Mouse (Mus musculus): ENCODE measurements around the gene Cacfd1.

Gene Cacfd1

DNA sequence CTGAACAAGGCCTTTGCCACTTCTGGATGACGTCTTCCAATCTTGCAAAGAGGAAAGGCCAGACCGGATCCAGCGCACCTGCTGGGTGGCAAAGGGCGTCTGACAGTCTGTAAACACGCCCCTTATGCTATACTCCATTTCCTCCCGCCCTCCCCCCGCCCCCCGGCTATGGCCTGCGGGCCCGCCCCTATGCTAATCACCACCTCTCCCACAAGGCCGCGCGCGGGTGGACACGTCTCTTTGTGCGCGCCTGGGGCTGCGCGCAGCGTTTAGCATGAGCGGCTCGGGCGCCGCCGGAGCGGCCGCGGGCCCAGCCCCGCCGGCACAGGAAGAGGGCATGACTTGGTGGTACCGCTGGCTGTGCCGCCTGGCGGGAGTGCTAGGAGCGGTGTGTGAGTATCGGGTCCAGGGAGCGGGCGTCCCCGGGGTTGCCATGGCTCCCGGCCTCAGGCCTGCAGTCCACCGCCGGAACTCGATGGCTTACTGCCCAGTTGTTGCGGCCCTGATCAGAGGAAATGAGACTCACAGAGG, at the start of gene Cacfd1:
Cacfd1 (plus strand) TSS at position 213 of the 531 bp plus-strand sequence.
- peak; percentile 78 to 87 for DNase-seq (ENCODE audit: low spot score in 2 of 2)

DNA sequence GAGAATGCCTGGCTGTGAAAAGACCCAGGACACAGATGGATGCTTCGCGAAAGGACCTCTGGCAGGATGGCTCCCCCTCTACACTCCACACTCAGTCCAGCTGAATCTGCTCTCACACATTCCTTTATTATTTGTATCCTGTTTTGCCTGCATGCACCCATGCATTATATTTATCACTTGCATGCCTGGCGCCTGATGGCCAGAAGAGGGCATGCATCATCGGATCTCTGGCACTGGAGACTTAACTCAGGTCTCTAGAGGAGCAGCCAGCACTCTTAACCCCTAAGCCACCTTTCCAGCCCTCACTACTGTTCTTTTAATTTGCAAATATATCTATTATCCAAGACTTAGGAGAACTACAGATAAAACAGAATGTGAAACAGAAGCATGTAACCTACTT, 49.0 kb upstream of the Cacfd1 start:
- no peak for DNase-seq (ENCODE audit: low spot score in 2 of 2)

DNA sequence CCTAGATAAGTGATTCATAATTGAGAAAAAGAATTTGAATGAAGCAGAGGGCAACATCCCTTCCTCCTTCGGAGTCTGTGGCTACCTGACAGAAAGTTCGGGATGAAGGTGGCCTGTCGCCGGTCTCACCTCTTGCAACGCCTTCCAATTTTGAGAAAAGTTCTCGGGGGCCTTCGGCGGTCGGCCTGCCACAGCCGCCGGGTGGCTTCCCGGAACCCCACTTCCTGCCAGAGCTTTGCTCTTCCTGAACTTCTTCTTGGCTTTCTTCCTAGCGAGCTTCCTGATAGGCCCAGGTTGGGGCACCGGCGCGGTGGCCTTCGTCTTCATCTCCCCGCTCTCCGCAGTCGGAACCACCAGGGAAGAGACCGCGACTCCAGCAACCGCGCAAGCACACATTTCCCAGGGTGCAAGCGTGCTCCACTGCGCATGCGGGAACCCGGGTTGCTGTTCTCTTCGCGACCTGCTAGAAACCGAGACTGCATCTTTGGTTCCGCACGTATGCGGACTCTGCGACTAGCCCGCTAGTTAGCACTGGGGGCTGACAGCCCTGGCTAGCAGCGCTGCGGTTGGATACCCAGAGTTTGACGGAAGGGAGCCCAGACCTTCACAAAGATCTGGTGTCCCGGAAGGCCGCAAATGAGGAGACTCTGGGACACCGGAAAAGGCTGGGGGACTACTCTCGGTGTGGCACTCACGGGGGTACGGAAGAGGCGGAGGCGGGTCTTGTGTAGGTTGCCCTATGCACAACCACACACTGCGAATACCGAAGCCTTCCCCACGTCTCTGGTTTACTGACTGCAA, 45.6 kb upstream of the Cacfd1 start, which contains the start of gene Rexo4:
Rexo4 (minus strand) TSS at position 464 of the 801 bp plus-strand sequence.
- DNase-seq (ENCODE audit: low spot score in 2 of 2), result peak; percentile 84 to 88

DNA sequence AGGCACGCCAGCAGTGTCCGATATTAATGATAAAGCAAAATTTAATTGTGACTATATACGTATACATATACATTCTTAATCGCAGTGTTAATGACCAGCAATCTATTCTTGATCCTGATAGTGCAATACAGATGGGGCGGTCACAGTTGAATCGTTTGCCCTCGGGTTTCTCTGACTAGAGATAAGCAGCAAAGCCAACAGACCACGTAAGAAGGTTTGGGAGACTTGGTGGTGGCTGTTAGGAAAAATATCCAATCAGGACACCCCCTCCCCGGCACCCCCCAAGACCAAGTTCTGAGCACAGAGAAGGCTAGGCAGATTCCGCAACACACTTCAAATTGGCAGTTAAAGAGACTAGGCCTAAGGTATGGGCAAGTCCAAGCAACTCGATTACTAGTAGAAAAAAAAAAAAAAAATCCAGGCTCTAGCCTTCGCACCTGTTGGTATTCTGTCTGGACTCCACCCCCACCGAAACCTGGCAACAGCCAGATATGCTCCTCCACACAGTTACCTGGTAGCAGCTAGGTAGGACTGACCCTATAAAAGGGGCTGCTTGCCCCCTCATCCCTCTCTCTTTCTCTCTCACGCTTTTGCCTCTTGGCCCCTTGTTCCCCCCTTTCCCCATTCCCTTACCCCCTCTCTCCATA, 44.9 kb upstream of the Cacfd1 start:
- no peak for DNase-seq (ENCODE audit: low spot score in 2 of 2)

DNA sequence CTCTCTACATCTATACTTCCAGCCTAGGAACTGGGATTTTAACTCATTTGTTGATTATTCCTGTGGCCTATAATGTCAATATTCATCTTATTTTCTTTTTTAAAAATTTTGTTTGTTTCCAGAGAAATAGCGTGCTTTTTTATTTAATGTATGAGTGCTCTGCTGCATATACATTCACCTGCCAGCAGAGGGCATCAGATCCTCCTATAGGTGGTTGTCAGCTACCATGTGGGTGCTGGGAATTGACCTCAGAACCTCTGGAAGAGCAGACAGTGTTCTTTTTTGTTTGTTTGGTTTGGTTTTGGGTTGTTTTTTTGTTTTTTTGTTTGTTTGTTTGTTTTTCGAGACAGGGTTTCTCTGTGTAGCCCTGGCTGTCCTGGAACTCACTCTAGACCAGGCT, 42.5 kb upstream of the Cacfd1 start:
- no peak for DNase-seq (ENCODE audit: low spot score in 2 of 2)

DNA sequence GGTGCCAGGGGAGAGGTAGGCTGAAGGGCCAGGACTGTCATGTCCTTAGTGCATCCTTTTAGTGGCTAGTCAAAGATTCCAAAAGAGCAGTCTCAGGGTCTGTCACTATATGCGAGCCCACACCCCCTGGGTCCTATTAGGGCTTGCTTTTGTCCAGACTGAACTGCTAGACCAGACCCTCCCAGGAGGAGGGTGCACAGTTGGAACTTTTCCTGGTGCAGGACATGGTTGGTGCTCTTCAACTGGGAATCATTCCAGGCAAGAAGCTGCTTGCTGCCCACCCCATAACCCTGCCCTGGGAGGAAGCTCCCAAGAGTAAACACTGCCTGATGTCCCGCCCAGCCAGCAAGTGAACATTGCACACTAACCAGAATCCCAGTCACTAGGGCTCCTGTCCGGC, 36.6 kb upstream of the Cacfd1 start, which contains the start of gene Adamts13:
Adamts13 (plus strand) TSS at position 301 of the 400 bp plus-strand sequence.
- DNase-seq (ENCODE audit: low spot score in 2 of 2), result no peak

DNA sequence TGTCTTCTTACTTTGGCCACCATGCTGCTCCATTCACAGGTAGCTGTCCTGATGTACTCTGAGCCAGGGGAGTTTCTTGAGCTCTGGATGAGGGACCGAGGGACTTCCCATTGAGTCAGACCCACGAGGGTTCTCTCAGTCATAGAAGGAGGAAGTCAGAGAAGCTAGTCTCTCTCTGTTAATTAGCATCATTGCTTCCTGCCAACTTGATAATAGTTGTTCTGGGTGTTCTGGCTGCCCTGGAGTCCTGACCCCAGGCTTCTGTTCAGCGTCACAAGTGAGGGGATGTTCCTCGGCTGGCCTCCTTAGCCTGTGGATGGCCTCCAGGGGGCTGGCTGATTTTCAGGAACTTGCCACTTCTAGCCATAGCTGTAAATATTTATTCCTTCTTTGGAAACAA, 35.8 kb upstream of the Cacfd1 start:
- no peak for DNase-seq (ENCODE audit: low spot score in 2 of 2)

DNA sequence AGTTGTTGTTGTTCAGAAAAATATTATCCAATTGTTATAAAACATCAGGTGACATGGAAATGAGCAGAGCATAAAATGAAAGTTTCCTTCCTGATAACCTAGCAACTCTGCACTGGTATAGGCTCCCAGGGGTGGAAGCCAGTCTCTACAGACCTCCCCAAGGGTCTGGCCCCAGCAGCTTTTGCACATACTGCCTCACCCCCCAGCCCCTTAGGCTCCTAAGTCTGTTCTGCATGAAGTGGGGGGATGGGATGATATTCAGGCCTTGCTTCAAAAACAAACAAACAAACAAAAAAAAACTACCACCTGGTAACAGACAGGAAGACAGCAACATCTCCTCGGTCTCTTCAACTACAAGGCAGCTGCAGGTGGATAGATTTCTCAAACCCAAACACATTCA, 29.4 kb upstream of the Cacfd1 start:
- no peak for DNase-seq (ENCODE audit: low spot score in 2 of 2)

DNA sequence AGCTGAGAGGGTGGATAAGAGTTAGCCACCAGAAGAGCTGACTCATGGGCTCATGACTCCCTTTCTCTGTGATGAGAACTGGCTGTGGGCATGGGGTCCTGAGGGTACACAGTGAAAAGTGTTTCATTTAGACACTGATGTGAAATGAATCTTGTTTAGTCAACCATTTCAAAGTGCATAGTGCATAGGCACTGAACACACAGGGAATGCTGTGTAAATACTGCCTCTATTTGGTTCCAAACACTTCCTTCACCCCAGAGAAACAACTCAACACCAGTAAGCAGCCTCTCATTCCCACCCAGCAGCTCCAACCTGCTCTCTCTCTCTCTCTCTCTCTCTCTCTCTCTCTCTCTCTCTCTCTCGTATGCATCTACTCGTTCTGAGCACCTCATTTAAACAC, 25.5 kb upstream of the Cacfd1 start:
- DNase-seq (ENCODE audit: low spot score in 2 of 2), result no peak

DNA sequence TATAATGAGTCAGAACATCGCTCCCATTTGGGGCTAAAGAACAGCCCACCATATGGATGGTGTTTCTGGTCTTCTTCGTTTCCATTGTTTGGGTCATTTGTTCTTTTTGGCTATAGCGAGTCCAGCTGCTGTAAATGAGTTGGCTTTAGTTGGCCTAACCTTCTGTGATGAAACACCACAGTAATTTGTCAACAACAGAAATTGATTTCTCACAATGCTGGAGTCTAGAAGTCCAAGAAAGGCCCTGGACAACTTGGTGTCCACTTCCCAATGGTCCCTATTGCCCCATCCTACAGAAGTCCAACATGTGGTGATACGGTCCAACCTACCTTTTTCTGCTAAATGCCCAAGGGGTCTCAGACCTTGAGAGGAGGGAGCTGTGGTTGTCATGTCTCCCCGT, 25.1 kb upstream of the Cacfd1 start:
- no peak for DNase-seq (ENCODE audit: low spot score in 2 of 2)

DNA sequence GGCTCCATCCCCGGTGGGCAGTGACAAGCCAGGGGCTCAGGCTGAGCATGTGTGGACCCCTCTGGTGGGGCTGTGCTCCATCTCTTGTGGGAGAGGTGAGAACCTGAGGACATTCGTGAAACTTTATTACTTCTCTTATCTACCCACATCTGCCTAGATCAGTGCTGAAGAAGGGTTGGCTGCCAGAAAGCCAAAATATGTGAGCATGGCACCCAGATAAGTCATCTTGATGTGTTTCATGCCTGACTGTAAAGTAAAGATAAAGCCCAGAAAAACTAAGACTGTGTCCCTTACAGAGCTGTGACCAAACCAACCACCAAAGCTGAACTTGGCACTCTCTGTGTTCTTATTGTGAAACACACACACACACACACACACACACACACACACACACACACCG, 15.8 kb upstream of the Cacfd1 start:
- no peak for DNase-seq (ENCODE audit: low spot score in 2 of 2)

DNA sequence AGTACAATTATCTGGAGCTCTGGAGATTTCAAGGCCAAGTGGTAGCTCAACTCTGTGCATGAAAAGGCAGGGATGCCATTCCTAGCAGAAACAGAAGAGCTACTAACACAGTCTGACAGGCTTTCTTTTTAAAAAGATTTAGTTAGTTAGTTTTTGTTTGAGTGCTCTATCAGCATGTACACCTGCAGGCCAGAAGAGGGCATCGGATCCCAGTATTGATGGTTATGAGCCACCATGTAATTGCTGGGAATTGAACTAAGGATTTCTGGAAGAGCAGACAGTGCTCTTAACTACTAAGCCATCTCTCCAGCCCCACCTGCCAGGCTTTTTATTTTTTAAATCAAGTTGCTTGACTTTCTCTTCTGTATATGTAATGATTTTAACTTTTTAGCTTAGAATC, 12.2 kb upstream of the Cacfd1 start:
- DNase-seq (ENCODE audit: low spot score in 2 of 2), result no peak

DNA sequence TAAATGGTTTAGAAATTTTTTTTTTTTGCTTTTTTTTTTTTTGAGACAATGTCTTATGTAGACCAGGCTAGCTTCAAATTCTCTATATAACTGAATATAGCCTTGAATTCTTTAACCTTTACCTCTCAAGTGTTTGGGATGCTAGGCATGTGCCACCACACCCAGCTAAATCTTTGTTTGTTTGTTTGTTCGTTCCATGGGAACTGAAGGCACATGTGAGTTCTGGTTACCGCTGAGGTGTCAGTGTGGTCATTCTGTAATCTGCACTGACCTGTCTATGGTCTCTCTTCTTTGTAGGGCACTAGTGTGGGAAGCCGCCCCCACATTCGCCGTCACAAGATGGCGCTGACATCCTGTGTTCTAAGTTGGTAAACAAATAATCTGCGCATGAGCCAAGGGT, 11.7 kb upstream of the Cacfd1 start:
- no peak for DNase-seq (ENCODE audit: low spot score in 2 of 2)

DNA sequence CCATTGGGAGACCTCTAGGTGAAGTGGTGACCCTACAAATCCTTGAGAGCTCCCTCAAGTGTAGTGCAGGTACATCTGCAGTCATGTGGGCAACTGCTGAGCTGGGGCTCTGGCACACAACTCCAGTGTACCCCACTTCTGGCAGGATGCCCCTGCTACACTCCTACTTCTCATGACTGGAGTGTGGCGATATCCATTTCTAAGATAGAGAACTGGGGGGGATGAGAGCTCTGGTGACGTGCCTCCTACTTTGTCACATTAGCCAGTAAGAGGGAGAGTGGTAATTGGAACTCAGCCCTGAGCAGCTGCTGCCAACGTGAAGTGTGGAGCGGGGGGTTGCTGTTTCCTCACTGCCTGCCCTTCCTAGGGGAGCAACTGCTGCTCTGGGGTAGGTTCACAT, 3.5 kb upstream of the Cacfd1 start:
- no peak for DNase-seq (ENCODE audit: low spot score in 2 of 2)

DNA sequence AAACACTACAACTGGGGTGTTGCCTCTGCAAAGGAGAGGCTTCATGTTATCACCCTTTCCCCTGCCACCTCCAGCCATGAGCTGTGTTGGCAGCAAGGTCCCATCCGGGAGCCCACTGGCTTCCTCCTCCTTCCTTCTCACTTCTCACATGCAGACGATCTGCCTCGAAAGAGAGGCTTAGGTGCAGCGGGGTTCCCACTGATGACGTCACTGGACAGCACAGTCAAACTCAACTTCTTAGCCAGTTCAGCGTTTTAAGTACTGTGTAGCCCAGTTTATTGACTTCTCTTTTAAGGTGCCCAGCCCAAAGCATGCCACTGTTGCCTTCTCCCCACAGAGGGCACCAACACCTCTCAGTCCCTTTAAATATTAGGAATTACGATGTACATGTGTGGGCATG, 2.0 kb upstream of the Cacfd1 start:
- no peak for DNase-seq (ENCODE audit: low spot score in 2 of 2)

DNA sequence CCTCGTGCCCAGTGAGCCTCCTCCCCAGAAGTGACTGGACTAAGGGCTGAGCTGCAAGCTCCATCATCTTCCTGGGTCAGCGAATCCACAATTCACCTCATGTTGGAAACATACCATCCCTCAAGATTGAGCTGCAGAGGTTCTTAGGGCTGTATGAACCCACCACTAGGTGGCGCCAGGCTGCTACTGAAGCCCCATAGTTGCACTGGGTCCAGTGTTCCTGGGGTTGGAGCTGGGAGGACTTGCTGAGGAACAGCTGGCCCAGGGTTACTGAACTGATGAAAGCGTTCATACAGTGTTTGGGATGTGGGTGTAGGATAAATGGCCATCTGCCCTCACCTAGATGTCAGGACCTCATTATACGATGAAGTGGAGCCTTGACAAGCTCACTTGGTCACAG, 8.1 kb downstream of the Cacfd1 start:
- DNase-seq (ENCODE audit: low spot score in 2 of 2), result peak; percentile 51 to 59

DNA sequence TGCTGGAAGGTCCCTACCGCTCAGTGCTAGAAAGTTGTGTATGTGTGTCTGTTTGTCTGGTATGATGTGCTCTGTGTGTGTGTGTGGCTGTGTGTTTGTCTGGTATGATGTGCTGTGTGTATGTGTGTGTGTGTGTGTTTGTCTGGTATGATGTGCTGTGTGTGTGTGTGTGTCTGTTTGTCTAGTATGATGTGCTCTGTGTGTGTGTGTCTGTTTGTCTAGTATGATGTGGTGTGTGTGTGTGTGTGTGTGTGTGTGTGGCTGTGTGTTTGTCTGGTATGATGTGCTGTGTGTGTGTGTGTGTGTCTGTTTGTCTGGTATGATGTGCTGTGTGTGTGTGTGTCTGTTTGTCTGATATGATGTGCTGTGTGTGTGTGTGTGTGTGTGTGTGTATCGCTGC, 9.8 kb downstream of the Cacfd1 start:
- no peak for DNase-seq (ENCODE audit: low spot score in 2 of 2)

DNA sequence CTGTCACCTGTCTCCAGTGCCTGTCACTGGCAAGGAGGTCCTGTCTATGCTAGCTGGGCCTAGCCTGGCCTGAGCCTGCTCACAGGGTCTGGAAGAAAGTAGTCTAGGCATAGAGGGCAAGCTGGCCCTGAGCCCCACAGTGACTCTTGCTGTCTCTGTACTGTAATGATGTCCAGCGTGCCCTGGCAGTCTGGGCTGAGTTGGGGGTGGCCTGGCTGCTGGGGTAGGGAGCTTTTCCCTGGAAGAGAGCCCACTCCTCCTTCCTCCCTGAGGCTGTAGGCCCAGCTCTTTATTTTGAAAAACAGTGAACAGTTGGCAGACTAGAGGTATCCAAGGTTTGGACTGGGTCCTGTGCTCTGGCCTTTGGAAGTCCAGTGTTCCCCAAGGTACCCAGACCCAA, 11.4 kb downstream of the Cacfd1 start:
- DNase-seq (ENCODE audit: low spot score in 2 of 2), result no peak

DNA sequence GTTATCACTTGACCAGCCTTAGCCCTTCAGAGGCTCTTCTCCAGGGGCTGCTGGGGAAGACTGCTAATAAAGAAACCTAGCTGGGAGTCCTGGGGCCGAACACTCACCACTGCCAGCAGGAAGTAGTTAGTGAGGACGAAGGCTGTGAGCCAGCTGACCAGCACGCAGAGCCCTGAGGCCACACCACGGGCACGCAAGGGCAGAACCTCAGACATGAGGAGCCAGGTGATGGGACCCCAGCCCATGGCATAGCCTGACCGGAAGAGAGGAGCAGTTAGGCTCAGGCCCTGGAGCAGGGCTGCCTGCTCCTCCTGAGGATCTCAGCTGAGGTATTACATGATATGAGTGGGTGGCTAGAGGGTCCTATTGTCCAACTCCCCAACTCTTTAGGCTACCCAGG, 12.9 kb downstream of the Cacfd1 start:
- DNase-seq (ENCODE audit: low spot score in 2 of 2), result no peak

DNA sequence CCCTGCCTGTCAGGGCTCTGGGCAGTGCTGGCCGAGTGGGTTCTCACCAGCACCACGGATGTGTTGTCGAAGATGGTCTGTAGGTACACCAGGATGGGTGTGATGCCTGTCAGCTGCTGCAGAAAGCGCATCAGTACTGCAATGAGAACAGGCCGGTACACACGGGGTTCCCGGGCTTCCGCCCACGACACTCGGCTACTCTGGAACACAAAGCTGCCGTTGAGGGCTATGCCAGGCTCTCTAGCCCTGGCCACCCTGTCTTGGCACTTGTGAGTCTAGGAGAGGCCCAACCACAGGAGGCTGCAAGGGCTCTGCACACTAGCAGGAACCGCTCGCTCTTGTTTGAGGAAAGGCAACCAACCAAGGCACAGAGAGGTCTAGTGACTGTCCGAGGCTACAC, 14.4 kb downstream of the Cacfd1 start:
- no peak for DNase-seq (ENCODE audit: low spot score in 2 of 2)

DNA sequence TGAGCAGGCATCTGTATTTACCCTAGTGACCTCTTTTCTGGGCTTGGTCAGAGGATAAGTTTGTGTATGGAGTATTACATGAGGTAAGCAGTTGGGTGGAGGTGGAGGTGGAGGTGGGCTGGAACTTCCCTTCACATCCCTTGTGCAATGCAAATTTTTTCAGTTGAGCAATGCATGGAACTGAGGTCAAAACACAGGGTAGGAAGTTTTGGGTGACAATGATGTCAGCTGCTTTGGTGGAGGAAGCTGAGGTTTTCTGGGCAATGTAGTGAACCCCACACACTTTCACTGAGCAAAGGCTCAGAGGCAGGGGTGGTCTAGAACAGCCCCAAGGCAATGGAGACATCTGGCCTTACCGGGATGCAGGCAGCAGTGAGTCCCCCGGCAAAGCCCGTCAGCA, 15.8 kb downstream of the Cacfd1 start:
- DNase-seq (ENCODE audit: low spot score in 2 of 2), result no peak

DNA sequence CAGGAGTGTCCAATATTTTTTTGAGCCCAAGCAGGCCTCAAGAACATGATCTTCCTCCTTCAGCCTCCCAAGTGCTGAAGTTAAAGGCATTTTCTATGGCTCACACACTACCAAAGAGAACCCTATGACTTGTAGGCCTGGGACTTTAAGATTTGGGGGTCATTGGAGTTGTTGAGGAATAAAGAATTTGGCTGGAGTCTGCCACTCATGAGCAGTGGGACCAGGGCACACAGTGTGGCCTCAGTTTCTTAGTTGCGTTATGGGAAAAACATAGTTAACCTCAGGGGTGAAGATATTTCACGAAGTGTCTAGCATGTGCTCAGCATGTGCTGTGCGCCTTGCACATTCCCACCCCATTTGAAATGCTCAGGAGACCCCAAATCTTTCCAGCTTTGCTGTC, 16.6 kb downstream of the Cacfd1 start:
- DNase-seq (ENCODE audit: low spot score in 2 of 2), result no peak

All from urinary bladder, adult 18-20 months (tissue).